Mouse (Mus musculus): ENCODE data around the gene Mfsd5. TPM values are rescaled to one million over a fixed set of nuclear protein-coding genes. Genes with fewer than 3 reads are reported as not detected.
A peak's percentile ranks its signal among the peaks of the same experiment; 100 is the strongest.

The Mfsd5 gene
- polyA plus RNA-seq, 1 experiment from 2014 or later = 27.4 TPM

GRCm38 (mm10) chr15:102283648-102284047 is 4.4 kb downstream of the Mfsd5 start:
- no peak overlapping the region for H3K4me3 ChIP-seq (ENCODE audit: low read depth, low read length)
- DNase-seq = no peak
- peaks cover 25% of the 10 kb centered on the region for H3K4me1 ChIP-seq (ENCODE audit: insufficient read depth)
- H3K9me3 ChIP-seq (ENCODE audit: low read length) = no peaks in the 10 kb centered on the region
- H3K36me3 ChIP-seq (replicated peaks; ENCODE audit: insufficient read depth, low read length) = peaks cover 7% of the 10 kb centered on the region; the same call in 1 of the 2 replicates
- H3K27me3 ChIP-seq (ENCODE audit: insufficient read depth, low read length) = no peaks in the 10 kb centered on the region
- ATAC-seq = no peak
- no peak overlapping the region for H3K27ac ChIP-seq (ENCODE audit: low read depth)
- H3K9ac ChIP-seq (replicated peaks) = no peak overlapping the region
- WGBS (ENCODE audit: insufficient replicate concordance) = 41% methylated on average over 3 of the region's 3 CpGs
- TF ChIP-seq EP300 (IDR thresholded peaks at IDR 0.05; ENCODE audit: low read depth) (0 out of 2 replicates have a peak, but pooled peaks have one; percentile 15), CTCF (IDR thresholded peaks at IDR 0.05; ENCODE audit: low read depth) (no peak)
- H3K4me2 ChIP-seq (ENCODE audit: low read depth, low read length) = no peak overlapping the region

GRCm38 (mm10) chr15:102287395-102287794 is 8.1 kb downstream of the Mfsd5 start:
- Histone ChIP-seq H3K4me3 (ENCODE audit: low read depth, low read length) (no peak overlapping the region), H3K27me3 (ENCODE audit: insufficient read depth, low read length) (no peaks in the 10 kb centered on the region), H3K9me3 (ENCODE audit: low read length) (no peaks in the 10 kb centered on the region), H3K4me2 (ENCODE audit: low read depth, low read length) (no peak overlapping the region), H3K4me1 (ENCODE audit: insufficient read depth) (peaks cover 7% of the 10 kb centered on the region), H3K27ac (ENCODE audit: low read depth) (no peak overlapping the region), H3K9ac (replicated peaks) (no peak overlapping the region), H3K36me3 (replicated peaks; ENCODE audit: insufficient read depth, low read length) (no peaks in the 10 kb centered on the region)
- no peak for ATAC-seq
- peak; percentile 46 for DNase-seq
- TF ChIP-seq CTCF (IDR thresholded peaks at IDR 0.05; ENCODE audit: low read depth) = peak; percentile 71
- no peak for TF ChIP-seq EP300 (IDR thresholded peaks at IDR 0.05; ENCODE audit: low read depth)

- TF ChIP-seq EP300 (IDR thresholded peaks at IDR 0.05; ENCODE audit: low read depth) (no peak), CTCF (IDR thresholded peaks at IDR 0.05; ENCODE audit: low read depth) (no peak)
- Histone ChIP-seq H3K27me3 (ENCODE audit: insufficient read depth, low read length) (no peaks in the 10 kb centered on the region), H3K27ac (ENCODE audit: low read depth) (peak within 1 kb of the TSS; percentile 37), H3K9ac (replicated peaks) (peak within 1 kb of the TSS; percentile 79), H3K36me3 (replicated peaks; ENCODE audit: insufficient read depth, low read length) (peaks cover 20% of the 10 kb centered on the region), H3K4me2 (ENCODE audit: low read depth, low read length) (peak within 1 kb of the TSS; percentile 99), H3K4me1 (ENCODE audit: insufficient read depth) (peaks cover 10% of the 10 kb centered on the region), H3K4me3 (ENCODE audit: low read depth, low read length) (peak within 1 kb of the TSS; percentile 91), H3K9me3 (ENCODE audit: low read length) (no peaks in the 10 kb centered on the region)
- 6% methylated on average over 25 of the region's 25 CpGs for WGBS (ENCODE audit: insufficient replicate concordance)
- DNase-seq = peak; percentile 97
- peak; percentile 99 for ATAC-seq
Measured at GRCm38 (mm10) chr15:102295633-102296367, 16.5 kb downstream of the Mfsd5 start, which contains the start of gene Espl1. TSS of gene Espl1 (plus strand) at chr15:102296266.

- no peaks in the 10 kb centered on the region for H3K9me3 ChIP-seq (ENCODE audit: low read length)
- H3K9ac ChIP-seq (replicated peaks) = peak overlapping the region; percentile 79
- H3K36me3 ChIP-seq (replicated peaks; ENCODE audit: insufficient read depth, low read length) = peaks cover 26% of the 10 kb centered on the region
- no peak for ATAC-seq
- 0 out of 2 replicates have a peak overlapping the region, but pooled peaks have one; percentile 29 for H3K27ac ChIP-seq (ENCODE audit: low read depth)
- no peaks in the 10 kb centered on the region for H3K27me3 ChIP-seq (ENCODE audit: insufficient read depth, low read length)
- peaks cover 10% of the 10 kb centered on the region for H3K4me1 ChIP-seq (ENCODE audit: insufficient read depth)
- no peak for DNase-seq
- TF ChIP-seq EP300 (IDR thresholded peaks at IDR 0.05; ENCODE audit: low read depth) = no peak
- TF ChIP-seq CTCF (IDR thresholded peaks at IDR 0.05; ENCODE audit: low read depth) = no peak
- peak overlapping the region; percentile 91 for H3K4me3 ChIP-seq (ENCODE audit: low read depth, low read length)
- peak overlapping the region; percentile 99 for H3K4me2 ChIP-seq (ENCODE audit: low read depth, low read length)
- 5% methylated on average over 24 of the region's 24 CpGs for WGBS (ENCODE audit: insufficient replicate concordance)
Measured at GRCm38 (mm10) chr15:102296368-102297006, 17.2 kb downstream of the Mfsd5 start.

- no peak for ATAC-seq
- 85% methylated on average over 6 of the region's 6 CpGs for WGBS (ENCODE audit: insufficient replicate concordance)
Measured at GRCm38 (mm10) chr15:102302542-102302941, 23.3 kb downstream of the Mfsd5 start.

GRCm38 (mm10) chr15:102308717-102309116 is 29.5 kb downstream of the Mfsd5 start:
- no peaks in the 10 kb centered on the region for H3K9me3 ChIP-seq (ENCODE audit: low read length)
- H3K27ac ChIP-seq (ENCODE audit: low read depth) = no peak overlapping the region
- H3K4me2 ChIP-seq (ENCODE audit: low read depth, low read length) = no peak overlapping the region
- TF ChIP-seq EP300 (IDR thresholded peaks at IDR 0.05; ENCODE audit: low read depth) (no peak), CTCF (IDR thresholded peaks at IDR 0.05; ENCODE audit: low read depth) (no peak)
- DNase-seq = no peak
- H3K27me3 ChIP-seq (ENCODE audit: insufficient read depth, low read length) = no peaks in the 10 kb centered on the region
- no peak for ATAC-seq
- peaks cover 74% of the 10 kb centered on the region for H3K36me3 ChIP-seq (replicated peaks; ENCODE audit: insufficient read depth, low read length)
- no peak overlapping the region for H3K9ac ChIP-seq (replicated peaks)
- H3K4me1 ChIP-seq (ENCODE audit: insufficient read depth) = 0 out of 2 replicates have a peak, but pooled peaks cover 2% of the 10 kb centered on the region
- WGBS (ENCODE audit: insufficient replicate concordance) = 91% methylated on average over 9 of the region's 9 CpGs
- no peak overlapping the region for H3K4me3 ChIP-seq (ENCODE audit: low read depth, low read length)

More at GRCm38 (mm10) chr15:102302542-102302941, 23.3 kb downstream of the Mfsd5 start:
- Histone ChIP-seq H3K9ac (replicated peaks) (no peak overlapping the region), H3K27ac (ENCODE audit: low read depth) (no peak overlapping the region), H3K9me3 (ENCODE audit: low read length) (no peaks in the 10 kb centered on the region), H3K36me3 (replicated peaks; ENCODE audit: insufficient read depth, low read length) (peaks cover 61% of the 10 kb centered on the region), H3K4me1 (ENCODE audit: insufficient read depth) (0 out of 2 replicates have a peak, but pooled peaks cover 2% of the 10 kb centered on the region), H3K27me3 (ENCODE audit: insufficient read depth, low read length) (no peaks in the 10 kb centered on the region), H3K4me2 (ENCODE audit: low read depth, low read length) (no peak overlapping the region), H3K4me3 (ENCODE audit: low read depth, low read length) (no peak overlapping the region)
- no peak for DNase-seq
- TF ChIP-seq EP300 (IDR thresholded peaks at IDR 0.05; ENCODE audit: low read depth) = no peak
- no peak for TF ChIP-seq CTCF (IDR thresholded peaks at IDR 0.05; ENCODE audit: low read depth)

All from liver, postnatal 0 days (tissue).